Mouse (Mus musculus): ENCODE results near the gene Fibp. TPM values are rescaled to one million over a fixed set of nuclear protein-coding genes. Genes with fewer than 3 reads are reported as not detected.

Gene Fibp
- polyA plus RNA-seq, 1 experiment from 2014 or later = 119 TPM

DNA sequence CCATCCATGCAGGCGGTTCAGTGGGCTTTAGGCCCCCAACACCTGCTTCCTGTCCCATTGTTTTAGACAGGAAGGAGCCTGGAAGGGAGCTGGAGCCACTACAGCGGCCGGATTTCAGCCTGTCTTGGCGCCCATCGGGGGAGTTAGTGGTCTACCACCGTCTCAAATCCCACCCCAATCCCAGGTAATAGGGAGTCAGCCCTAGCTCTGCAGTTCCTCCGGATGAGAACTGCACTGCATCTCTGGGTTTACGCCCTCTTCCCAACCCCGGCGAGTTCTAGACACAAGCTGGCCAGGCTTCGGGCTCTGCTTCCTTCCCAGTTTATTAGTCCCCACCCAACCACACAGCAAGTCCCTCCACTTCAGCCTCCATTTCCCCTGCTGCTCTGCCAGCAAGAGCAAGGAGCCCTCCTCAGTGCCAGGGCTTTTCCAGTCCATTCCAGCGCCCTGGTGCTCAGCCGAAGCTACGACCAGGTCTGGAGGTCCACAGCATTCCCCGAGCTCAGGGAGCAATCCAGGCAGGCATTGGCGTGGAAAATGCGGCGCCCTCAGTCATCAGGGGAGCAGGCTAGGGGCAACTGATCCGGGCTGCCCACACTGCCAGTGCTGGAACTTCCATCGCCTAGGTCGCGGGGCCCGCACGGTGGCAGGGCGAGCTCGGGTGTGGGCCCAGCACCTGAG is 4.0 kb upstream of the Fibp start:
- Histone ChIP-seq H3K27me3 (ENCODE audit: control insufficient read depth, insufficient read depth, low read length) (no peaks in the 10 kb centered on the region; the same call in 1 of the 2 replicates), H3K4me1 (replicated peaks; ENCODE audit: control insufficient read depth, insufficient read depth, low read length) (peaks cover 13% of the 10 kb centered on the region), H3K4me2 (replicated peaks; ENCODE audit: low read depth, low read length) (peak overlapping the region; percentile 99), H3K36me3 (ENCODE audit: control insufficient read depth, insufficient read depth, low read length) (no peaks in the 10 kb centered on the region), H3K27ac (ENCODE audit: low read depth, low read length) (peak overlapping the region; percentile 89), H3K4me3 (ENCODE audit: low read depth, low read length) (peak overlapping the region; percentile 73), H3K9me3 (ENCODE audit: control insufficient read depth, low read length) (no peaks in the 10 kb centered on the region), H3K9ac (ENCODE audit: low read depth, low read length) (peak overlapping the region; percentile 85)
- WGBS = 7% methylated on average over 26 of the region's 26 CpGs
- ATAC-seq (ENCODE audit: low FRiP score) (peak; percentile 5; the same call in 1 of the 2 replicates), DNase-seq (ENCODE audit: low spot score) (no peak)

- peaks cover 14% of the 10 kb centered on the region for H3K4me1 ChIP-seq (replicated peaks; ENCODE audit: control insufficient read depth, insufficient read depth, low read length)
- H3K9ac ChIP-seq (ENCODE audit: low read depth, low read length) = peak overlapping the region; percentile 85
- H3K27me3 ChIP-seq (ENCODE audit: control insufficient read depth, insufficient read depth, low read length) = no peaks in the 10 kb centered on the region; the same call in 1 of the 2 replicates
- H3K9me3 ChIP-seq (ENCODE audit: control insufficient read depth, low read length) = no peaks in the 10 kb centered on the region
- ATAC-seq (ENCODE audit: low FRiP score) (peak; percentile 93), DNase-seq (ENCODE audit: low spot score) (peak; percentile 97)
- H3K27ac ChIP-seq (ENCODE audit: low read depth, low read length) = peak overlapping the region; percentile 89
- no peaks in the 10 kb centered on the region for H3K36me3 ChIP-seq (ENCODE audit: control insufficient read depth, insufficient read depth, low read length)
- under 1% methylated on average over 70 of the region's 70 CpGs for WGBS
- H3K4me2 ChIP-seq (replicated peaks; ENCODE audit: low read depth, low read length) = peak overlapping the region; percentile 99
- H3K4me3 ChIP-seq (ENCODE audit: low read depth, low read length) = peak overlapping the region; percentile 73
Observed at GRCm38 (mm10) chr19:5456922-5457745, 3.3 kb upstream of the Fibp start.

GRCm38 (mm10) chr19:5457746-5458442 is 2.5 kb upstream of the Fibp start, which contains the start of gene Ccdc85b:
Gene Ccdc85b (minus strand): TSS chr19:5457894.
- peaks cover 14% of the 10 kb centered on the region for H3K4me1 ChIP-seq (replicated peaks; ENCODE audit: control insufficient read depth, insufficient read depth, low read length)
- no peaks in the 10 kb centered on the region for H3K36me3 ChIP-seq (ENCODE audit: control insufficient read depth, insufficient read depth, low read length)
- ATAC-seq (ENCODE audit: low FRiP score) (peak; percentile 17; the same call in 1 of the 2 replicates), DNase-seq (ENCODE audit: low spot score) (no peak)
- H3K9me3 ChIP-seq (ENCODE audit: control insufficient read depth, low read length) = no peaks in the 10 kb centered on the region
- H3K27me3 ChIP-seq (ENCODE audit: control insufficient read depth, insufficient read depth, low read length) = no peaks in the 10 kb centered on the region; the same call in 1 of the 2 replicates
- H3K9ac ChIP-seq (ENCODE audit: low read depth, low read length) = peak within 1 kb of the TSS; percentile 85
- H3K27ac ChIP-seq (ENCODE audit: low read depth, low read length) = peak within 1 kb of the TSS; percentile 89
- WGBS = 21% methylated on average over 14 of the region's 14 CpGs
- peak within 1 kb of the TSS; percentile 73 for H3K4me3 ChIP-seq (ENCODE audit: low read depth, low read length)
- H3K4me2 ChIP-seq (replicated peaks; ENCODE audit: low read depth, low read length) = peak within 1 kb of the TSS; percentile 99

- DNase-seq (ENCODE audit: low spot score) = no peak
- H3K27me3 ChIP-seq (ENCODE audit: control insufficient read depth, insufficient read depth, low read length) = no peaks in the 10 kb centered on the region; the same call in 1 of the 2 replicates
- H3K4me1 ChIP-seq (replicated peaks; ENCODE audit: control insufficient read depth, insufficient read depth, low read length) = peaks cover 14% of the 10 kb centered on the region
- no peak for ATAC-seq (ENCODE audit: low FRiP score)
- H3K36me3 ChIP-seq (ENCODE audit: control insufficient read depth, insufficient read depth, low read length) = no peaks in the 10 kb centered on the region
- WGBS = 69% methylated on average over 7 of the region's 7 CpGs
- no peak overlapping the region for H3K9ac ChIP-seq (ENCODE audit: low read depth, low read length)
- H3K9me3 ChIP-seq (ENCODE audit: control insufficient read depth, low read length) = no peaks in the 10 kb centered on the region
- no peak overlapping the region for H3K4me3 ChIP-seq (ENCODE audit: low read depth, low read length)
- H3K27ac ChIP-seq (ENCODE audit: low read depth, low read length) = no peak overlapping the region
- H3K4me2 ChIP-seq (replicated peaks; ENCODE audit: low read depth, low read length) = no peak overlapping the region
Observed at GRCm38 (mm10) chr19:5459019-5459418, 1.4 kb upstream of the Fibp start.

DNA sequence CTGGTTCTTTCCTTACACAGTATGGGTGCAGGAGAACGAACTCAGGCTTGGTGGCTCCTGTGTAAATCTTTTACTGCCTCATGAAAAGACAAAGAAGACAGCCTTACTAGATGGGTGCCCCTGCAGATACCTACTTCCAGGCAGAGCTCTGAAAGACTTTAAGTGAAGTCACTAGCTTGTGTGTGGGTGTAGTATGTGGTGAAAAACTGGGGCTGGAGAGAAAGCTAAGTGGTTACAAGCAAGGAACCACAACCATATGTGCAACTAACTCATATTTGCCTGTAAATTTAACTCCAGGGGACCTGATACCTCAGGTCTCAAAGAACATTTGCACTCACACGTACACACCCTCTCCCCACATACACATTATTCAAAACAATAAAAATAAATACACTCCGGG is 519 bp upstream of the Fibp start:
- Histone ChIP-seq H3K4me2 (replicated peaks; ENCODE audit: low read depth, low read length) (peak overlapping the region; percentile 91), H3K36me3 (ENCODE audit: control insufficient read depth, insufficient read depth, low read length) (no peaks in the 10 kb centered on the region), H3K9me3 (ENCODE audit: control insufficient read depth, low read length) (no peaks in the 10 kb centered on the region), H3K4me3 (ENCODE audit: low read depth, low read length) (peak overlapping the region; percentile 80), H3K27ac (ENCODE audit: low read depth, low read length) (no peak overlapping the region), H3K4me1 (replicated peaks; ENCODE audit: control insufficient read depth, insufficient read depth, low read length) (peaks cover 18% of the 10 kb centered on the region), H3K27me3 (ENCODE audit: control insufficient read depth, insufficient read depth, low read length) (no peaks in the 10 kb centered on the region; the same call in 1 of the 2 replicates), H3K9ac (ENCODE audit: low read depth, low read length) (peak overlapping the region; percentile 78)
- ATAC-seq (ENCODE audit: low FRiP score) (no peak), DNase-seq (ENCODE audit: low spot score) (no peak)
- 30% methylated on average over 3 of the region's 3 CpGs for WGBS

DNA sequence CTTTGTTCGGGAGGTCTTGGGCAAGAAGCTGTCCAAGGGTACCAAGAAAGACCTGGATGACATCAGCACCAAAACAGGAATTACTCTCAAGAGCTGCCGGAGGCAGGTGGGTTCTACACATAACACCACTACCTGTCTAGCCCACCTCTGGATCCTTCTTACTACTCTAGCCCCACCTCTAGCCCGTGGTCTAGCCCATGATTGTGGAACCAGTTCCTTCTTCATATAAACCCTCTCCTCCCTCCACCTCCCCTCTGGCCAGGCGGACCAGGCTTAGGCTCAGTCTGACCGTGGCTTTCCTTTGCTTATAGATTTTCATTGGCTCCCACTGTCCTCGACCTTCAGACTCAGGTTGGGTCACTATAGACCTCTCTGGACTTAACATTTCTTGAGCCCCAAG is 996 bp downstream of the Fibp start:
- no peak for DNase-seq (ENCODE audit: low spot score)
- Histone ChIP-seq H3K27ac (ENCODE audit: low read depth, low read length) (no peak overlapping the region), H3K4me1 (replicated peaks; ENCODE audit: control insufficient read depth, insufficient read depth, low read length) (peaks cover 9% of the 10 kb centered on the region; the same call in 1 of the 2 replicates), H3K36me3 (ENCODE audit: control insufficient read depth, insufficient read depth, low read length) (no peaks in the 10 kb centered on the region), H3K27me3 (ENCODE audit: control insufficient read depth, insufficient read depth, low read length) (no peaks in the 10 kb centered on the region; the same call in 1 of the 2 replicates), H3K9me3 (ENCODE audit: control insufficient read depth, low read length) (no peaks in the 10 kb centered on the region), H3K9ac (ENCODE audit: low read depth, low read length) (no peak overlapping the region; the same call in 1 of the 2 replicates), H3K4me3 (ENCODE audit: low read depth, low read length) (peak overlapping the region; percentile 80), H3K4me2 (replicated peaks; ENCODE audit: low read depth, low read length) (peak overlapping the region; percentile 91)
- no peak for ATAC-seq (ENCODE audit: low FRiP score)
- WGBS = 91% methylated on average over 6 of the region's 6 CpGs

- Histone ChIP-seq H3K4me2 (replicated peaks; ENCODE audit: low read depth, low read length) (no peak overlapping the region), H3K27me3 (ENCODE audit: control insufficient read depth, insufficient read depth, low read length) (no peaks in the 10 kb centered on the region; the same call in 1 of the 2 replicates), H3K4me1 (replicated peaks; ENCODE audit: control insufficient read depth, insufficient read depth, low read length) (peaks cover 9% of the 10 kb centered on the region; the same call in 1 of the 2 replicates), H3K36me3 (ENCODE audit: control insufficient read depth, insufficient read depth, low read length) (no peaks in the 10 kb centered on the region), H3K9me3 (ENCODE audit: control insufficient read depth, low read length) (no peaks in the 10 kb centered on the region), H3K27ac (ENCODE audit: low read depth, low read length) (no peak overlapping the region), H3K9ac (ENCODE audit: low read depth, low read length) (no peak overlapping the region), H3K4me3 (ENCODE audit: low read depth, low read length) (no peak overlapping the region)
- ATAC-seq (ENCODE audit: low FRiP score) = no peak
- DNase-seq (ENCODE audit: low spot score) = no peak
- 91% methylated on average over 9 of the region's 9 CpGs for WGBS
Observed at GRCm38 (mm10) chr19:5463212-5463611, 2.8 kb downstream of the Fibp start.

All from hindbrain, embryonic 11.5 days (tissue).